Mouse (Mus musculus): Measurements from ENCODE around the gene Atxn1.

DNA sequence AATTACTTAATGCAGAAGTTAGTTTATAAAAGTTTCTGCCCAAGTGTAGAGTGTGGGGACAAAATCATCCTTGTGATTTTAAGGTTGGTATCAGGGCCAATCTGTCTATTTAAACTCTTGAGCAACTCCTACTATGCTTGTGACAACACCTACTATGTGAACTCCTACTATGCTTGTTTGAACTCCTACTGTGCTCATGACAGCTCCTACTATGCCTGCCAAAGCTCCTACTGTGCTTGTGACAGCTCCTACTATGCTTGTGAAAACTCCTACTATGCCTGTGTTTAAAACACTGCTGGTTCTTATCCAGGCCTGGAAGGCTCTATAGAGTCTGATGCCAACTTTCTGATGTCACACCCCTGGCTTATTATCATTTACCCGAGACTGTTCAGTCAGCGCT is 292.2 kb downstream of the Atxn1 start:
- TF ChIP-seq POLR2A (IDR thresholded peaks at IDR 0.05; ENCODE audit: insufficient read length, low read depth) (no peak), MYOG (IDR thresholded peaks at IDR 0.05; ENCODE audit: control insufficient read depth in 1 of 3, insufficient read depth in 1 of 3, insufficient read length in 2 of 3, low read depth in 2 of 3) (no peak)

Measured in myocyte (in vitro differentiated cells).